Mouse (Mus musculus): ENCODE data around the gene Psmc3.
"Not testable (repeated sequence)": the region's sequence is repeated elsewhere in the genome, so short reads cannot be mapped to it uniquely, and the experiment has no call there.

Gene Psmc3

DNA sequence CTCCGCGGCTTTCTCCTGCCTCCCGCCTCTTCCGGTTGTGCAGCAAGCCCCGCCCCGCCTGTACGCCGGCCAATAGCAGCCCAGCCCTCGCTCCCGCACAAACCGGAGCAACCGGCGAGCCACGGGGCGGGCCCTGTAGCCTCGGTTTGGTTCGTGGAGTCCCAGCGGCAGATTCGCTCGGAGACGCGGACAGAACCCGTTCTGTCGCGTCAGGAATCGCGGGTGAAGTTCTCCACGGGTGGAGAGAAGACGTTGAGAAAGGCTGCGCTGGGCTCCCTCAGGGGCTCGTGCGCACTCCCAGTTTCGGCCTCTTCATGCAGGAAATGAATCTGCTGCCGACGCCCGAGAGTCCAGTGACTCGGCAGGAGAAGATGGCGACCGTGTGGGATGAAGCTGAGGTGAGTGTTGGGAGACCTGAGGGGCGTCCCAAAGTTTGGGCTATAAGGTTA is at the start of gene Psmc3:
Gene Psmc3 (plus strand): TSS at position 76 of the 449 bp plus-strand sequence.
- peak; percentile 97 for DNase-seq

DNA sequence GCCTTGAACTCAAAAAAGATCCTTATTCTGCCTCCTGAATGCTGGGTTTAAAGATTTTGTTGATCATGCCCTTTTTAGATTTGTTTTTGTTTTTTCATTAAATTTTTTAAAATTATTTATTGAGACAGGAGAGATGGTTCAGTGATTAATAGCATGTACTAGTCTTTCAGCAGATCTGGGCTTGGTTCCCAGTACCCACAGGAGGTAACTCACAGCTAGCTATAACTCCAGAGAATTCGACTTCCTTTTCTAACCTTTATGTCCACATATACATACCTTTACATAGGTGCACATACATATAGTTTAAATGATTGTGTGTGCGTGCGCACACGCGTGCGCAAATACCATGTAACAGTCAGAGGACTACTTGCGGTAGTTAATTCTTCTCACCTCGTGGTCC is 45.3 kb upstream of the Psmc3 start:
- no peak for DNase-seq

DNA sequence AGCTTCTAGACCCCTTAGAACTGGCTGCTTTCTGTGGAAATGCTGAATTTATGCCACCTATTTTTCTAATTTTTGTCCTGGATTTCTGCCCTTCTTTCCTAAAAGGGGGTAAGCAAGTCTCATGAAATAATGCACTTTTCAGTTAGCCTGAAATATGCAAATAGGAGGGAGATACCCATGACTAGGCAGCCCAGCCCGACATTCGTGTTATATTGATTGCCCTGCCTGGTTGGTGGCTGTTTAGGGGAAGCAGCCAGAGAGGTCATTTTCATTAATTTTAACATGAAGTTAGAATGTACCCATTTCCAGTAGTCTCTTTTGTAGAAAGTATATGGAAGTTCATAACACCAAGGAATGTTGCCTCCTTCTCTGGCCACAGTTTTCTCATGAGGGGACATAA is 39.9 kb upstream of the Psmc3 start:
- DNase-seq: no peak

DNA sequence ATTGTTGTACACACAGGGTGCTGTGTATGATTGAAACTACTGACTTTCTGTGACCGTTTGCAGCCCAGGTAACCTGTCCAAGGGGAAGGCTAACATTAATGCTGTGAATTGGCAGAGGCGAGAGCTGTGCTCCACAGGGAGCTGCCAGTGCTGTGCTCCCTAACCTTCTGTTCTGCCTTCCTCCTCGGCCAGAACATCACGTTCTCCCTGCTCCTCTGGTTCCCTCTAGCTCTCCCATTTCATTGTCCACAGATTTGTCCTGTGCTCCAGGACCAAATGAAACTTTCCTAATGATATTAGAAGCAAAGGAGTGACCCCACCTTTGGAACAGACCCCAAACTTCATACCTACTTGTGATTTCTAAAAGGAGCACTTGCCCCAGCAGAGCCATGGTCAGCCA is 38.4 kb upstream of the Psmc3 start:
- peak; percentile 29 for DNase-seq

DNA sequence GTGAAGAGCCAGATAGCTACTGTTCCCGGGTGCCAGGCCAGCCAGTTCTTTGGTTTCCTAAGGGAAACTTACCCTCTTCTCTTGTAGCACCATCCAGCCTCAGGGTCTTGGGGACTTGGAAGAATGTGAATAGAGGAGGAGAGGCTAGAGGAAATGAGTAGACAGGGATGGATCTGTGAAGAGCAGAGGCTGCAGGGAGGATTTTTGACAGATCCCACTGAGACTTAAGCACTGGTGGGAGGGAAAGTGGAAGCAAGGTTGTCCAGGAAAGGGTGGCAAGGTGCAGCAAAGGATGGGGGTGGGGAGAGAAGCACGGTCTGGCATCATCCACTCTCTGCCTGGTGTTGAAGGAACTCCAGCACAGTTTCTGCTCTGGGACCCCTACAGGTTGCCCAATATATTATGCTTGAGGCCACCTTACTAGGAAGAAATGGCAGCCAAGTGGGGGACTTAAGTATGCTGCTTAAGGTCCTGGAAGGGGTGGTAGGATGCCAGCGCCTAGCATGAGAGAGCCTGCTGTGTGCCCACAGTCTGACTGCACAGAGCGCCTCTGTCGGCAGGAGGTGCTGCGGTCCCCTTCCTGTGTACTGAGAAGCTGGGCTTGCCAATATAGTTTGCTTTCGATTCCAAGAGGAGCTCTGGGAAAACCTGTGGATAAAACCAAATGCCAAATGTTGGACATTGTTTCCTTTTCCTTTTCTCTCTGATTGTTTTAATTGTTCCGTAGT is 35.6 kb upstream of the Psmc3 start:
- DNase-seq: no peak

DNA sequence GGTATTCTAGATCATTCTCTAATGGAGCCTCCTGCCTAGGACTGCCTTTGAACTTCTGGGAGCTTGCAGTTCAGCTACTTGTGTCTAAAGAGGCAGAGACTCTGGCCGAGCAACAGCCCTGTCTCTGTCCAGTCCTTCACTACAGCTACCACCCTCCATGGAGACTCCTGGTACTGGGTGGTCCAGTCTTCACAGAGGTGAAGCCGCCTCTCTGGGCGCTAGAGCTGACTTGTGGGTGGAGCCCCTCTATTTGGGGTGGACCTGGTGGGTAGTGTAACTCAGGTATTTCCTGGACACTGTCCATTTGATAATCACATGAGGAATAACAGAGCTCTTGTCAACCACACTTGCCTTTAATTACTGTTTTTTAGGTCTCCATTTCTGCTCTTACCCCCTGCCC is 33.9 kb upstream of the Psmc3 start:
- DNase-seq: no peak

DNA sequence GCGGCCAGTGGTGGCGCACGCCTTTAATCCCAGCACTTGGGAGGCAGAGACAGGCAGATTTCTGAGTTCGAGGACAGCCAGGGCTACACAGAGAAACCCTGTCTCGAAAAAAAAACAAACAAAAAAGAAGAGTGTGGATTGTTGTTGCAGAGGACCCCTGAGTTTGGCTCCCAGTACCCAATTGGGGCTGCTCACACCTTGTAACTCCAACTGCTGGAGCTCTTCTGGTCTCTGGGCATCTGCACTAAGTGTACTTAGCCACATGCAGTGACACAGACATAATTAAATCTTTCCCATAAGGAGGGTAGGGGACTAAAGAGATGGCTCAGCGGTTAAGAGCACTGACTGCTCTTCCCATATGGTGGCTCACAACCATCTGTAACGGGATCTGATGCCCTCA is 31.5 kb upstream of the Psmc3 start:
- DNase-seq: not testable (repeated sequence)

DNA sequence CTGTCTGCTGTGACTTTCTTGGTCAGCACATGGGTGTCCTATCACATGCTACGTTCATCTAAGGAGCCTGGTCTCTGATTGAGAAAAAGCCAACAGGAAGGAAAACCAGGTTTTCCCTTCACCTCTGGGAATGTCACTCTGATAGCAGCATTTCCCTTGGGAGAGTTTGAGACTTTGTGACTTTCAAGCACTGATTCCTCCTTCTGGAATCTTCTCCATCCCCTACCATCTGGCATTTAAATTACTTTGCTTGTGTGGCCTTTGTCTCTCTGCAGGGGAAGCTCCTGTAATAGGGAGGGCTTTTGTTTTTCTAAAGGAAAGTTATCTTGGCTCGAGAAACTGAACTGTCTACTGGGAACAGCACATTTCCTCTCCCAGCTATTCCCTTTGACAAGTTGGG is 30.7 kb upstream of the Psmc3 start:
- DNase-seq: no peak

DNA sequence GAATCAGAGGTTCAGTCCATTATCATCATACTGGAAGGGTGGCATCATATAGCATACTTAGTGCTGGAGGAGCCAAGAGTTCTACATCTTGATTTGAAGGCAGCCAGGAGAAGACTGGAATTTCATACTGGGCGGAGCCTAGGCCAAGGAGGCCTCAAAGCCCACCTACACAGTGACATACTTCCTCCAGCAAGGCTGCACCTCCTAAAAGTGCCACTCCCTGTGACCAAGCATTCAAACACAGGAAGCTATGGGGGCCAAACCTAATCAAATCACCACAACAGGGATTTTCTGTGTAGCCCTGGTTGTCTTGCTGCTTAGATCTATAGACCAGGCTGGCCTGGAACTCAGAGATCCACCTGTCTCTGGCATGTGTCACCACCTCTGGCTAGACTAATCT is 29.9 kb upstream of the Psmc3 start:
- DNase-seq: no peak

DNA sequence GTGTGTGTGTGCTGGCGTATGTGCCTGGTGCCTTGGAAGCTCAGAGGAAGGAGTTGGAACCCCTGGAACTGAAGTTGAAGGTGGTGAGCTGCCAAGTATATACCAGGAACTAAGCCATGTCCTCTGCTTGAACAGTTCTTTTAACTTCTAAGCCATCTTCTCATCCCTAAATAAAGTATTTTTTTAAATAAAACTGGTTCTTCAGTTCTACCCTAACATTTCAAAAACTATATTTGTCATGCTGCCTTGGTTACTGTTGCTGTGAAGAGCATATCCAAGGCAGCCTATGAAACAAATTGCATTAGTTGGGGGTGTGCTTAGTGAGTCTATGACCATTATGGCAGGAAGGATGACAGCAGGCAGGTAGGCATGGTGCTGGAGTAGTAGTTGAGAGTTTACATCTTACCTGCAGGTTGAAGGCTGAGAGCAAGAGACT is 28.7 kb upstream of the Psmc3 start:
- DNase-seq: no peak

DNA sequence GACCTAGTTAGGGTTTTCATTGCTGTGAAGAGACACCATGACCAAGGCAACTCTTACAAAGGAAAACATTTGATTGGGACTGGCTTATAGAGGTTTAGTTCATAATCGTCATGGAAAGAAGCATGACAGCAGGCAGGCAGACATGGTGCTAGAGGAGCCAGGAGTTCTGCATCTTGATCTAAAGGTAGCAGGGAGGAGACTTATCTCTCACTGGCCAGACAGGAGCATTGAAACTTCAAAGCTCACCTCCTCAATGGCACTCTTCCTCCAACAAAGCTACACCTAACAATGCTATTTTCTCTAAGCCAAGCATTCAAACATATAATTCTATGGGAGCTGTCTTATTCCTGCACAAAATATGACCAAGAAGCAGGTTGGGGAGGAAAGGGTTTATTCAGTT is 27.3 kb upstream of the Psmc3 start:
- DNase-seq: no peak

DNA sequence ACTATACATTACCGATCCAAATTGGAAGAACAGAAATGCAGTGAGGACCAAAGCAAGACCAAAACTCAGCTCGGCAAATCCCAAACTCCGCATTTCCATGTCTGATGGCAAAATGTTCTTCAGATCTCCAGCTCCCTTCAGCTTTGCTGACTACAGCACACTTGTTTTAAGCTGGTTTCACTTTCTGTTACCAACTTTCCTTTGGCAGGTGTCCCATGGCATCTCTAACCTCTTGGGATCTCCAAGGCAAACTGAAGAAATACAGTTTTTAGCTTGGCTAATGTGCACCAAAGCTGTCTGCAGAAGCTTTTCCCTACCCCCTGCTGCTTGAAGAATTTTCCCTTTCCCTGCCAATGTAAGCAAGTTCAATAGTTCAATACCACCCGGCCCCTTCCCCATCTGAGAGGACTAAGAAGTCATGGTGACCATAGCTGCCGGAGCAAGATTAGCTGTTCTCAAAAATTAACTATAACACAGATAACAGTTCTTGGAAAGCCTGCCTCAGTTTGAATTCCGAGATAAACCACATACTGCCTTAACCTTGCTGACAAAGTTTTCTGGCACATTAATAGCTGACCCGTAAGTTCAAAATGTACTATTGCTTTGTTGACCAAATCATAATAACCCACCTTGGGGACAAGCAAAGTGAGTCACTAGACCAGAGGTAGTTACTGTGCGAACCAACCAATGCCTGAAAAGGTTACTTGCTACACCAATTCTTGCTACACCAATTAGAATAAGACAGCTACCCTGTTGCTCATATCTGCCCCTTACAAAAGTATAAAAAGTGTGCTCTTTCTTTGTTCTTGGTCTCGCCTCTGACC is 26.2 kb upstream of the Psmc3 start:
- no peak for DNase-seq

DNA sequence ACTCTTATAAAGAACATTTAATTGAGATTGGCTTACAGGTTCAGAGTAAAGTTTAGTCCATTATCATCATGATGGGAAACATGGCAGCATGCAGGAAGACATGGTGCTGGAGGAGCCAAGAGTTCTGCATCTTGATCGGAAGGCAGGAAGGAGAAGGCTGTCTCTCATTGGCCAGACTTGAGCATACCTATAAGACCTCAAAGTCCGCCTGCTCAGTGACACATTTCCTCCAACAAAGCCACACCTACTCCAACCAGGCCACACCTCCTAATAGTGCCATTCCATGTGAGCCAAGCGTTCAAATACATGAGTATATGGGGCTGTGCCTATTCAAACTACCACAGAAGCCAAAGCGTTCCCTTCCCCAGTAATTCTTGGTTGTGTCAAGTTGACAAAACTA is 22.6 kb upstream of the Psmc3 start:
- DNase-seq: no peak

DNA sequence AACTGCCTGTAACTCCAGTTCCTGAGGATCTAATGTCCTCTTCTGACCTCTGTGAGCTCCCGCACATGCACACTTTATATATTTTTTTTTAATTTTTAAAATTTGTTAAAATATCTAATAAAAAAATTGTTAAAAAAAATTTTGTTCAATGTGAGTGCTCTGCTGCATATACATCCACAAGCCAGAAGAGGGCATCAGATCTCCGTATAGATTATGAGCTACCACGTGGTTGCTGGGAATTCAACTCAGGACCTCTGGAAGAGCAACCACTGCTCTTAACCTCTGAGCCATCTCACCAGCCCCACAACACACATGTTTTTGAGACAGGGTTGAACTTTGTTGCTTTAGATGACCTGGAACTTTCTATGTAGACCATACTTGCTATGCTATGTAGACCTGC is 20.8 kb upstream of the Psmc3 start:
- DNase-seq: no peak

DNA sequence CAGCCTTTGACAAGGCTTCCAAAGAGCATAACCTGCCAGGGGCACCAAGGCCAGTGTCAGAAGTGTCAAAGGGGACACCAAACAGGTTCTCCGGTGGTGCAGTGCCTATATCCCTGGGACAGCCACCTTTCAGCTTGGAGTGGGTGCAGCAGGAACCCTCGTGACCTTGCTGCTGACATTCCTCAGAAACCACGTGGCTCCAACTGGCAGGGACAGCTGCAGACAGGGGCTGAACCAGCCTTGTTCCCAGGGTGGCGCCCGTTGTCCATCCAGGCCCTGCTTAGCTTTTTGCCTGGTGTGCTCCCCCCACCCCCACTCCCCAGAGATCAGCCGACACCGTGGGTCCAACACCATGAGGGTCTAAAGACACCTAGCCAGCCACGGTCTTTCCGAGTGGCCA is 18.4 kb upstream of the Psmc3 start, which contains the start of gene Rapsn:
Gene Rapsn (plus strand): TSS at position 236 of the 400 bp plus-strand sequence.
- DNase-seq: peak; percentile 65

DNA sequence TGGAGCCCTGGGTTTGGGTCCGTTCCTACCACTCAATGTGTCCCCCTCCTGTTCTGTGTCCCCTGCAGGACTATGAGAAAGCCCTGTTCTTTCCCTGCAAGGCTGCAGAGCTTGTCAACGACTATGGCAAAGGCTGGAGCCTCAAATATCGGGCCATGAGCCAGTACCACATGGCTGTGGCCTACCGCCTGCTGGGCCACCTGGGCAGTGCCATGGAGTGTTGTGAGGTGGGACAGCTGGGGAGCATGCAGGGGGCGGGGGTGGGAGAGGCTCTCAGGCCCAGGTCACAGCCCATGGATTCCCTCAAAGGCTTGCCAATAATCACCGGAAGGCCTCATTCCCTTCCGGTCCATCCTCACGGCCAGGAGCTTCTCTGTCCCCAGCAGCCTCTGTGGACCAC is 12.0 kb upstream of the Psmc3 start:
- DNase-seq: no peak

DNA sequence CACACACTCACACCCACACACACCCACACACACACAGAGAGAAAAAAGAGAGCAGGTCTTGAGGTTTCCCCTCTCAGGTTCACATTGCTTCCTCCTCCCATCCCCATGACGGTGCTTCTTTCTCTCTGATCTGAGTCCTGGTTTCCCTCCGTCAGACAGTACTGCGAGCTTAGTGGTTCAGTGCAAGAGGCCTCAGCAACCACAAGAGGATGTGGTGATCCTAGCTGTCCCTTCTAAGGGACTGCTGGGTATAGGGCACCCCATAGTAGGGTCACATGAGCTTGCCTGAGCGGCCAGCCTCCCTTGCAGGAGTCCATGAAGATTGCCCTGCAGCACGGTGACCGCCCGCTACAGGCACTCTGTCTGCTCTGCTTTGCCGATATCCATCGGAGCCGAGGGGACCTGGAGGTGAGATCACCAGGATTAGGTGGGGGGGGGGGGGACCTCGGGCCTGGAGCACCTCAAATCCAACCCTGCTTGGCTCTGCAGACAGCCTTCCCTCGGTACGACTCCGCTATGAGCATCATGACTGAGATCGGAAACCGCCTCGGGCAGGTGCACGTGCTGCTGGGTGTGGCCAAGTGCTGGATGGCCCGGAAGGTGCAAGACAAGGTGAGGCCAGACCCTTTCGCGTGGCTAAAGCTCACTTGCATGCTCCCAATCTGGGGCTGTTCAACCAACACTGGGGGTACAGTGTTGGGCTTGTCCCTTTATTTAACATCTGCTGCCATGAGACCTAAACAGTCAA is 11.0 kb upstream of the Psmc3 start:
- DNase-seq: no peak

DNA sequence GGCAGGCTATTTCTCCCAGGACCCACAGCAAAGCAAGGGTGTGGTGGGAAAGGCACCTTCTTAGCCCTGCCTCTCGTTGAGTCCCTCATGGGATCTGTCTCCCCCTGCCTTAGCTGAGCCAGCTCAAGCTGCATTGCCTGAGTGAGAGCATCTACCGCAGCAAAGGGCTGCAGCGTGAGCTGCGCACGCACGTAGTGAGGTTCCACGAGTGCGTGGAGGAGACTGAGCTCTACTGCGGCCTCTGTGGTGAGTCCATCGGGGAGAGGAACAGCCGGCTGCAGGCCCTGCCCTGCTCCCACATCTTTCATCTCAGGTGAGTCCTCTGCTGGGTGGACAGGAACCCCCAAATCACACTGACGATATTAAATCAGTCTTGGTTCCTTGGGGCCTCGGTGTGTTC is 9.1 kb upstream of the Psmc3 start:
- no peak for DNase-seq

DNA sequence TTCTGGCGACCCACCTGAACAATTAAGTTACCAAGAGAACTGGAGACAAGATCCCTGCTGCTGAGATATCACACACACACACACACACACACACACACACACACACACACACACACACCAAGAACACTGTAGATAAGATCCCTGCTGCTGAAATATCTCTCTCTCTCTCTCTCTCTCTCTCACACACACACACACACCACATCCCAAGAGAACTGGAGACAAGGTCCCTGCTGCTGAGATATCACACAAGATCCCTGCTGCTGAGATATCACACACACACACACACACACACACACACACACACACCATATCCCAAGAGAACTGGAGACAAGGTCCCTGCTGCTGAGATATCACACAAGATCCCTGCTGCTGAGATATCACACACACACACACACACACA is 8.0 kb upstream of the Psmc3 start:
- not testable (repeated sequence) for DNase-seq

DNA sequence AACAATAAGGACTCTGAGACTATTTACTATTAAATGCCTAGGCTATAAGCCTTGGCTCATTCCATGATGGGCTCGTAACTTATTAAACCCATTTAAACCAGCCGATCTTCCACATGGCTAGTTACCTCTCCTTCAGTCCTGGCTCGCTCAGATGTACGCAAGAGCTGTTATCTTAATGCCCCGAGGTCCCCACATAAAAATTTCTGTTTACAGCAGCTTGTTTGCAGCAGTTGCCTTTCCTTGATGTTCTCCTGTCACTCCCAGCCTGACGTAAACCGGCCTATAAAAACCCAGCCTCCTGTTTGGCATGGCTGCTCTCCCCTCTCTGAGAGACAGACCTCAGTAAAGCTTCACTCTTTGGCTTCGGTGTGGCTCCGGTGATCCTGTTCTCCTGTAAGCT is 6.5 kb upstream of the Psmc3 start:
- DNase-seq: peak; percentile 42

DNA sequence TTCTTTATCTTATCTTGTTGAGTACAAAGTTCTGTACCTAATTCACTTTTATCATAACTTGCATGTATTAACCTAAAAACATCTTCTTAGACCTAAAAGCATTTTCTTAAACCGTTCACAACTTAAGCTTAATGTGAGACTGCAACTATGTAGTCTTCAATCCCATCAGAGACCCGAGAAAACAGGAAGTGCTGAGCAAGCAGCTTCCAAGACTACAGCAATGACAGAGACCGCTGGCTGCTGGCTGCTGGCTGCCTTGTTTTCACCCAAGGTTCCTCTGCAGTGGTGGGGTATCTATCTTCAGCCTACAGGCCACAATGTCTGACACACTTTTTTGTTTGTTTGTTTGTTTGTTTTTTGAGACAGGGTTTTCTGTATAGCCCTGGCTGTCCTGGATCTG is 1.9 kb upstream of the Psmc3 start:
- DNase-seq: no peak

DNA sequence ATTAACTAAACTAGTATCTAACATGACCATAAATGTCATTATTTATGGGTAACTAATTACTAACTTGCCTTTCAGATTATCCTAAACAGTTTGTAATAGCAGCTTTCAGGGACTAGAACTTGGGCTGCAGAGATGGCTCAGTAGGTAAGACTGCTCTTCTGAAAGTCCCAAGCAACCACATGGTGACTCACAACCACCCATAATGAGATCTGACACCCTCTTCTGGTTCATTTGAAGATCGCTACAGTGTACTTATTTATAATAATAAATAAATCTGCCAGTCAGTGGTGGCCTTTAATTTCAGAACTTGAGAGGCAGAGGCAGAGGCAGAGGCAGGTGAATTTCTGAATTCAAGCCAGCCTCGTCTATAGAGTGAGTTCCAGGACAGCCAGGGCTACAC is 1.1 kb upstream of the Psmc3 start:
- DNase-seq: no peak

DNA sequence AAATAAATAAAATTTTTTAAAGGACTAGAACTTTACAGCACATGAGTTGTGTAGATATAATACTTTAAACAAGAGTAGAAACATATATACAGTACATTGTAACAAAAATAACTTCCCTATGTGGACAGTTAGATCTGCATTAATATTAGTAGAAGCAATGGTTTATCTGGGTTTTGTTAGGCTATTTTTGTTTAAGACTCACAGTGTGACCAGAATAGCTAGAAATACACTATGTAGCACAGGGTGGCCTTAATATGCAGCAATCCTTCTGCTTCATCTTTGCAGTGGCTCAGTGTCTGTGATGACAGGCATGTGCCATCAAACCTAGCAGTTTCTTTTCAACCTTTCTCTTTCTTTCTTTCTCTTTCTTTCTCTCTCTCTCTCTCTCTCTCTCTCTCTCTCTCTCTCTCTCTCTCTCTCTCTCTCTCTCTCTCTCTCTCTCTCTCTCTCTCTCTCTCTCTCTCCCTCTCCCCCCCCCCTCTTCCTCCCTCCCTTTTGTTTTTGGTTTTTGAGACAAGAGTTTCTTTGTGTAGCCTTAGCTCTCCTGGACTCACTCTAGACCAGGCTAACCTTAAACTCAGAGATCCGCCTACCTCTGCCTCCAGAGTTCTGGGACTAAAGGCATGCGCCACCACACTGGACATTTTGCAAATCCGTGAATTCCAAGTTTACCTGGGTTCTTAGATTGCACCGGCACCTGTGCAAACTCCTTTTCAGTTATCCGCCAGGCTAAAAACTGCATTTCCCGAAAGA is 452 bp upstream of the Psmc3 start:
- DNase-seq: no peak

Data from kidney, adult 18-20 months (tissue).